Mouse (Mus musculus) intestine, embryonic 15.5 days (tissue): ENCODE results near the gene Casp8. TPM values are rescaled to one million over a fixed set of nuclear protein-coding genes. Genes with fewer than 3 reads are reported as not detected.
"Not testable (repeated sequence)": the region's sequence is repeated elsewhere in the genome, so short reads cannot be mapped to it uniquely, and the experiment has no call there.

Experiments used
- ATAC-seq: fragments of 200-750 bp; cut with Nextera tagmentation; 2 replicates; pipeline ENCODE4 v1.8.0; 2017; ENCODE audit warnings: moderate TSS enrichment, moderate library complexity
- H3K27ac ChIP-seq: fragments of 300-500 bp; sonication (generic); 2 replicates; pipeline ENCODE4 v1.5.1; 2015; ENCODE audit warnings: mild to moderate bottlenecking, inconsistent platforms
- H3K27me3 ChIP-seq: fragments of 300-500 bp; sonication (generic); replicated peaks from 2 replicates; pipeline ENCODE4 v1.6.1; 2015; ENCODE audit warnings: inconsistent platforms
- H3K36me3 ChIP-seq: fragments of 300-500 bp; sonication (generic); 2 replicates; pipeline ENCODE4 v1.6.1; 2015; ENCODE audit warnings: inconsistent platforms
- H3K4me1 ChIP-seq: fragments of 300-500 bp; sonication (generic); replicated peaks from 2 replicates; pipeline ENCODE4 v1.6.1; 2015; ENCODE audit warnings: inconsistent platforms
- H3K4me2 ChIP-seq: fragments of 300-500 bp; sonication (generic); replicated peaks from 2 replicates; pipeline ENCODE4 v1.6.1; 2015; ENCODE audit warnings: mild to moderate bottlenecking, inconsistent platforms
- H3K4me3 ChIP-seq: fragments of 300-500 bp; sonication (generic); replicated peaks from 2 replicates; pipeline ENCODE4 v1.5.1; 2015; ENCODE audit warnings: inconsistent platforms
- H3K9ac ChIP-seq: fragments of 300-500 bp; sonication (generic); 2 replicates; pipeline ENCODE4 v1.6.1; 2015; ENCODE audit warnings: inconsistent platforms
- H3K9me3 ChIP-seq: fragments of 300-500 bp; sonication (generic); 2 replicates; pipeline ENCODE4 v1.6.1; 2016; ENCODE audit warnings: inconsistent platforms
- WGBS: fragments of 180-500 bp; shearing (Covaris S2); methylation state at CpG from one replicate; pipeline ENCODE4 v1.1.7; 2015; 5-methylcytosine and 5-hydroxymethylcytosine counted together
- polyA plus RNA-seq: library from polyadenylated mRNA; unstranded; fragments of >200 nt; fragmentation: Nextera tagmentation; extraction: Ambion mirVana; gene quantifications from 2 replicates; pipeline ENCODE4 v1.2.1, GENCODE M21; 2015

Casp8 gene
- polyA plus RNA-seq, 1 experiment from 2014 or later = 52.8 TPM

GRCm38 (mm10) chr1:58773905-58774304 lies 21.3 kb upstream of the Casp8 start:
- Histone ChIP-seq H3K27ac (no peak overlapping the region), H3K36me3 (no peaks in the 10 kb centered on the region), H3K4me2 (no peak overlapping the region), H3K9me3 (no peaks in the 10 kb centered on the region), H3K4me1 (no peaks in the 10 kb centered on the region), H3K9ac (no peak overlapping the region), H3K4me3 (no peak overlapping the region), H3K27me3 (no peaks in the 10 kb centered on the region)
- WGBS = 59% methylated on average over 2 of the region's 2 CpGs
- ATAC-seq = no peak

GRCm38 (mm10) chr1:58775361-58775760 lies 19.8 kb upstream of the Casp8 start:
- WGBS = 98% methylated on average over 5 of the region's 5 CpGs
- no peaks in the 10 kb centered on the region for H3K9me3 ChIP-seq
- ATAC-seq = no peak
- no peak overlapping the region for H3K4me2 ChIP-seq
- H3K4me1 ChIP-seq = no peaks in the 10 kb centered on the region
- no peak overlapping the region for H3K4me3 ChIP-seq
- no peak overlapping the region for H3K9ac ChIP-seq
- no peaks in the 10 kb centered on the region for H3K36me3 ChIP-seq
- H3K27ac ChIP-seq = no peak overlapping the region
- no peaks in the 10 kb centered on the region for H3K27me3 ChIP-seq

GRCm38 (mm10) chr1:58777583-58777982 lies 17.6 kb upstream of the Casp8 start:
- H3K9me3 ChIP-seq = no peaks in the 10 kb centered on the region
- peak; percentile 90 for ATAC-seq
- 83% methylated on average over 1 of the region's 1 CpGs for WGBS

GRCm38 (mm10) chr1:58778226-58778625 lies 16.9 kb upstream of the Casp8 start:
- Histone ChIP-seq H3K27ac (no peak overlapping the region), H3K4me2 (no peak overlapping the region), H3K36me3 (no peaks in the 10 kb centered on the region), H3K4me3 (no peak overlapping the region), H3K4me1 (no peaks in the 10 kb centered on the region), H3K9ac (no peak overlapping the region), H3K9me3 (no peaks in the 10 kb centered on the region), H3K27me3 (no peaks in the 10 kb centered on the region)
- ATAC-seq = no peak
- WGBS = 18% methylated on average over 1 of the region's 1 CpGs

More at GRCm38 (mm10) chr1:58777583-58777982, 17.6 kb upstream of the Casp8 start:
- Histone ChIP-seq H3K4me2 (no peak overlapping the region), H3K27ac (no peak overlapping the region), H3K4me1 (no peaks in the 10 kb centered on the region), H3K27me3 (no peaks in the 10 kb centered on the region), H3K36me3 (no peaks in the 10 kb centered on the region), H3K9ac (no peak overlapping the region), H3K4me3 (no peak overlapping the region)

- H3K27ac ChIP-seq = no peak overlapping the region
- H3K9ac ChIP-seq = no peak overlapping the region
- no peak overlapping the region for H3K4me3 ChIP-seq
- ATAC-seq = no peak
- no peaks in the 10 kb centered on the region for H3K9me3 ChIP-seq
- no peaks in the 10 kb centered on the region for H3K27me3 ChIP-seq
- H3K4me2 ChIP-seq = no peak overlapping the region
- no peaks in the 10 kb centered on the region for H3K4me1 ChIP-seq
- 96% methylated on average over 2 of the region's 2 CpGs for WGBS
- H3K36me3 ChIP-seq = no peaks in the 10 kb centered on the region
These were observed 8.9 kb upstream of the Casp8 start for GRCm38 (mm10) chr1:58786276-58786675.

- no peak overlapping the region for H3K9ac ChIP-seq
- H3K36me3 ChIP-seq = no peaks in the 10 kb centered on the region
- no peak overlapping the region for H3K27ac ChIP-seq
- H3K4me2 ChIP-seq = no peak overlapping the region
- H3K27me3 ChIP-seq = no peaks in the 10 kb centered on the region
- WGBS = 94% methylated on average over 4 of the region's 4 CpGs
- H3K4me3 ChIP-seq = no peak overlapping the region
- ATAC-seq = no peak
- no peaks in the 10 kb centered on the region for H3K9me3 ChIP-seq
- no peaks in the 10 kb centered on the region for H3K4me1 ChIP-seq
These were observed 6.8 kb upstream of the Casp8 start for GRCm38 (mm10) chr1:58788410-58788809.

- no peak; the same call in 1 of the 2 replicates for ATAC-seq
- WGBS = 54% methylated on average over 2 of the region's 2 CpGs
- Histone ChIP-seq H3K36me3 (0 out of 2 replicates have a peak, but pooled peaks cover 4% of the 10 kb centered on the region), H3K4me1 (no peaks in the 10 kb centered on the region), H3K4me3 (peak overlapping the region; percentile 74), H3K4me2 (peak overlapping the region; percentile 73), H3K9me3 (no peaks in the 10 kb centered on the region), H3K27me3 (no peaks in the 10 kb centered on the region), H3K27ac (peak overlapping the region; percentile 97), H3K9ac (no peak overlapping the region)
These were observed 469 bp upstream of the Casp8 start for GRCm38 (mm10) chr1:58794705-58795104.

- Histone ChIP-seq H3K4me3 (peak overlapping the region; percentile 74), H3K9ac (peak overlapping the region; percentile 86), H3K4me2 (peak overlapping the region; percentile 73), H3K4me1 (no peaks in the 10 kb centered on the region), H3K9me3 (no peaks in the 10 kb centered on the region), H3K27me3 (no peaks in the 10 kb centered on the region), H3K36me3 (0 out of 2 replicates have a peak, but pooled peaks cover 4% of the 10 kb centered on the region), H3K27ac (peak overlapping the region; percentile 97)
- ATAC-seq = peak; percentile 34
- WGBS = 2% methylated on average over 3 of the region's 3 CpGs
These were observed 837 bp downstream of the Casp8 start for GRCm38 (mm10) chr1:58796059-58796363.

- no peak overlapping the region for H3K27ac ChIP-seq
- H3K9me3 ChIP-seq = no peaks in the 10 kb centered on the region
- ATAC-seq = no peak
- 0 out of 2 replicates have a peak, but pooled peaks cover 4% of the 10 kb centered on the region for H3K36me3 ChIP-seq
- WGBS = 53% methylated on average over 4 of the region's 4 CpGs
- H3K4me3 ChIP-seq = peak overlapping the region; percentile 18
- no peaks in the 10 kb centered on the region for H3K4me1 ChIP-seq
- no peak overlapping the region for H3K9ac ChIP-seq
- H3K4me2 ChIP-seq = peak overlapping the region; percentile 45
- no peaks in the 10 kb centered on the region for H3K27me3 ChIP-seq
These were observed 1.7 kb downstream of the Casp8 start for GRCm38 (mm10) chr1:58796853-58797252.

- no peak overlapping the region for H3K9ac ChIP-seq
- H3K4me1 ChIP-seq = no peaks in the 10 kb centered on the region
- H3K9me3 ChIP-seq = no peaks in the 10 kb centered on the region
- H3K4me3 ChIP-seq = no peak overlapping the region
- no peak overlapping the region for H3K27ac ChIP-seq
- peak overlapping the region; percentile 45 for H3K4me2 ChIP-seq
- H3K27me3 ChIP-seq = no peaks in the 10 kb centered on the region
- 71% methylated on average over 2 of the region's 2 CpGs for WGBS
- H3K36me3 ChIP-seq = 0 out of 2 replicates have a peak, but pooled peaks cover 4% of the 10 kb centered on the region
- no peak for ATAC-seq
These were observed 2.2 kb downstream of the Casp8 start for GRCm38 (mm10) chr1:58797370-58797769.

- Histone ChIP-seq H3K4me2 (no peak overlapping the region), H3K9ac (no peak overlapping the region), H3K4me3 (no peak overlapping the region), H3K27ac (no peak overlapping the region), H3K36me3 (0 out of 2 replicates have a peak, but pooled peaks cover 4% of the 10 kb centered on the region), H3K27me3 (no peaks in the 10 kb centered on the region), H3K9me3 (no peaks in the 10 kb centered on the region), H3K4me1 (no peaks in the 10 kb centered on the region)
- no peak for ATAC-seq
- 93% methylated on average over 4 of the region's 4 CpGs for whole genome bisulfite sequencing
These were observed 3.7 kb downstream of the Casp8 start for GRCm38 (mm10) chr1:58798911-58799310.

GRCm38 (mm10) chr1:58800644-58801043 lies 5.5 kb downstream of the Casp8 start:
- WGBS = 85% methylated on average over 7 of the region's 7 CpGs
- not testable (repeated sequence) for H3K4me1 ChIP-seq, ATAC-seq

GRCm38 (mm10) chr1:58801558-58802285 lies 6.5 kb downstream of the Casp8 start:
- 0 out of 2 replicates have a peak, but pooled peaks cover 4% of the 10 kb centered on the region for H3K36me3 ChIP-seq
- H3K4me1 ChIP-seq = no peaks in the 10 kb centered on the region
- no peak overlapping the region for H3K4me2 ChIP-seq
- WGBS = 86% methylated on average over 8 of the region's 8 CpGs
- no peaks in the 10 kb centered on the region for H3K27me3 ChIP-seq
- no peak overlapping the region for H3K9ac ChIP-seq
- H3K9me3 ChIP-seq = no peaks in the 10 kb centered on the region
- H3K4me3 ChIP-seq = no peak overlapping the region
- no peak overlapping the region for H3K27ac ChIP-seq
- ATAC-seq = peak; percentile 34; the same call in 1 of the 2 replicates

More at GRCm38 (mm10) chr1:58800644-58801043, 5.5 kb downstream of the Casp8 start:
- not testable (repeated sequence) for H3K27ac ChIP-seq, H3K27me3 ChIP-seq, H3K36me3 ChIP-seq, H3K9ac ChIP-seq, H3K4me3 ChIP-seq, H3K9me3 ChIP-seq, H3K4me2 ChIP-seq
